Mouse (Mus musculus) cerebellum, adult 11-12 months (tissue): ENCODE results near the gene Tmem242.

ENCODE experiments used
- DNase-seq: peaks from one replicate; pipeline ENCODE4 v3.0.0; 2022

The Tmem242 gene

GRCm38 (mm10) chr17:5414041-5414440, 26.0 kb downstream of the Tmem242 start:
- no peak for DNase-seq

GRCm38 (mm10) chr17:5413350-5413749, 26.7 kb downstream of the Tmem242 start:
- DNase-seq = no peak

GRCm38 (mm10) chr17:5412740-5413139, 27.3 kb downstream of the Tmem242 start:
- no peak for DNase-seq

- DNase-seq = no peak
Measured at GRCm38 (mm10) chr17:5412301-5412700, 27.8 kb downstream of the Tmem242 start.

- DNase-seq = no peak
Measured at GRCm38 (mm10) chr17:5411205-5411604, 28.9 kb downstream of the Tmem242 start.

GRCm38 (mm10) chr17:5410336-5410735, 29.7 kb downstream of the Tmem242 start:
- DNase-seq = no peak

- DNase-seq = no peak
Measured at GRCm38 (mm10) chr17:5407030-5407429, 33.0 kb downstream of the Tmem242 start.

- DNase-seq = no peak
Measured at GRCm38 (mm10) chr17:5406566-5406965, 33.5 kb downstream of the Tmem242 start.

- DNase-seq = no peak
Measured at GRCm38 (mm10) chr17:5403885-5404284, 36.2 kb downstream of the Tmem242 start.

- DNase-seq = peak; percentile 88
Measured at GRCm38 (mm10) chr17:5402624-5403023, 37.4 kb downstream of the Tmem242 start.

- peak; percentile 47 for DNase-seq
Measured at GRCm38 (mm10) chr17:5402069-5402468, 38.0 kb downstream of the Tmem242 start.

GRCm38 (mm10) chr17:5401288-5401687, 38.8 kb downstream of the Tmem242 start:
- DNase-seq = no peak

- DNase-seq = no peak
Measured at GRCm38 (mm10) chr17:5400435-5401090, 39.5 kb downstream of the Tmem242 start.

GRCm38 (mm10) chr17:5397148-5398007, 42.7 kb downstream of the Tmem242 start:
- peak; percentile 83 for DNase-seq

GRCm38 (mm10) chr17:5396213-5396612, 43.8 kb downstream of the Tmem242 start:
- DNase-seq = no peak

GRCm38 (mm10) chr17:5395454-5396205, 44.4 kb downstream of the Tmem242 start:
- DNase-seq = no peak

GRCm38 (mm10) chr17:5390682-5391081, 49.4 kb downstream of the Tmem242 start:
- DNase-seq = no peak

- no peak for DNase-seq
Measured at GRCm38 (mm10) chr17:5388351-5388750, 51.7 kb downstream of the Tmem242 start.

GRCm38 (mm10) chr17:5386885-5387545, 53.0 kb downstream of the Tmem242 start:
- DNase-seq = peak; percentile 85

- DNase-seq = no peak
Measured at GRCm38 (mm10) chr17:5385694-5386093, 54.4 kb downstream of the Tmem242 start.

GRCm38 (mm10) chr17:5377930-5378310, 62.1 kb downstream of the Tmem242 start:
- DNase-seq = no peak

GRCm38 (mm10) chr17:5377151-5377929, 62.7 kb downstream of the Tmem242 start:
- no peak for DNase-seq
